Mouse (Mus musculus) lung, embryonic 14.5 days (tissue): ENCODE results near the gene Tagap1. TPM values are rescaled to one million over a fixed set of nuclear protein-coding genes. Genes with fewer than 3 reads are reported as not detected.
"Not testable (repeated sequence)": the region's sequence is repeated elsewhere in the genome, so short reads cannot be mapped to it uniquely, and the experiment has no call there.

Source experiments
- ATAC-seq: fragments of 200-750 bp; cut with Nextera tagmentation; 2 replicates; pipeline ENCODE4 v1.8.0; 2017; ENCODE audit warnings: mild to moderate bottlenecking, moderate TSS enrichment, moderate library complexity; ENCODE audit not compliant: insufficient read depth
- DNase-seq: peaks from one replicate; pipeline ENCODE4 v3.0.0-alpha.2; 2015
- H3K27ac ChIP-seq: fragments of 300-500 bp; sonication (generic); 2 replicates; pipeline ENCODE4 v1.5.1; 2014; ENCODE audit warnings: low read depth, mild to moderate bottlenecking, moderate library complexity
- H3K27me3 ChIP-seq: fragments of 300-500 bp; sonication (generic); 2 replicates; pipeline ENCODE4 v1.6.1; 2014; ENCODE audit warnings: low read length, control low read depth; ENCODE audit not compliant: insufficient read depth
- H3K36me3 ChIP-seq: fragments of 300-500 bp; sonication (generic); 2 replicates; pipeline ENCODE4 v1.6.1; 2014; ENCODE audit warnings: control low read depth; ENCODE audit not compliant: insufficient read depth
- H3K4me1 ChIP-seq: fragments of 300-500 bp; sonication (generic); 2 replicates; pipeline ENCODE4 v1.6.1; 2014; ENCODE audit warnings: antibody characterized with exemption, control low read depth; ENCODE audit not compliant: insufficient read depth
- H3K4me2 ChIP-seq: fragments of 300-500 bp; sonication (generic); 2 replicates; pipeline ENCODE4 v1.6.1; 2014; ENCODE audit warnings: mild to moderate bottlenecking
- H3K4me3 ChIP-seq: fragments of 300-500 bp; sonication (generic); 2 replicates; pipeline ENCODE4 v1.5.1; 2014; ENCODE audit warnings: low read depth, low read length
- H3K9ac ChIP-seq: fragments of 300-500 bp; sonication (generic); 2 replicates; pipeline ENCODE4 v1.6.1; 2014
- H3K9me3 ChIP-seq: fragments of 300-500 bp; sonication (generic); 2 replicates; pipeline ENCODE4 v1.6.1; 2016; ENCODE audit warnings: low read depth, low read length, control low read depth
- WGBS: fragments of 180-500 bp; shearing (Covaris S2); extraction: QIAGEN DNeasy Blood & Tissue Kit; methylation state at CpG from one replicate; pipeline ENCODE4 v1.1.7; 2014; 5-methylcytosine and 5-hydroxymethylcytosine counted together
- polyA plus RNA-seq: library from polyadenylated mRNA; unstranded; fragments of >200 nt; fragmentation: Nextera tagmentation; extraction: Ambion mirVana; gene quantifications from 2 replicates; pipeline ENCODE4 v1.2.1, GENCODE M21; 2014

Tagap1 gene
- polyA plus RNA-seq, 1 experiment from 2014 or later, result 58.6 TPM

DNA sequence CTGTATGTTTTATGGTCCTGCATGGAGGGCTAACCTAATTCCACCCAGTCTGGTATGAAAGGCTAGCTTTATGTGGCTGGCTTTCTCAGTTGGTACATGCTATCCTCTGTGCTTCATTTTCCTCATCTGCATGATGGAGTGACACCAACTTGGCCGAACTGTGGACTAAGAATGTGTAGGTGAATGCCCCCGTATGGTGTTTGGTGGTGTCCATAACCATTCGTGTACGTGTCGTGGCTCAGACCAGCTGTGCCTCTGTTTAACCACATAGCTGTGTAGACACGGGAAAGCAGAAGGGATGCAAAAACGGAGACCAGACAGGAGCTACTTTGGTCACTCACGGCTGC, 13.3 kb downstream of the Tagap1 start:
- not testable (repeated sequence) for H3K9me3 ChIP-seq, DNase-seq, H3K36me3 ChIP-seq, H3K9ac ChIP-seq, H3K4me1 ChIP-seq, ATAC-seq, H3K27ac ChIP-seq, H3K27me3 ChIP-seq
- WGBS, result no CpG with 5 or more reads among the region's 8 CpGs
- peak overlapping the region; percentile 67 for H3K4me2 ChIP-seq
- H3K4me3 ChIP-seq, result peak overlapping the region; percentile 51

DNA sequence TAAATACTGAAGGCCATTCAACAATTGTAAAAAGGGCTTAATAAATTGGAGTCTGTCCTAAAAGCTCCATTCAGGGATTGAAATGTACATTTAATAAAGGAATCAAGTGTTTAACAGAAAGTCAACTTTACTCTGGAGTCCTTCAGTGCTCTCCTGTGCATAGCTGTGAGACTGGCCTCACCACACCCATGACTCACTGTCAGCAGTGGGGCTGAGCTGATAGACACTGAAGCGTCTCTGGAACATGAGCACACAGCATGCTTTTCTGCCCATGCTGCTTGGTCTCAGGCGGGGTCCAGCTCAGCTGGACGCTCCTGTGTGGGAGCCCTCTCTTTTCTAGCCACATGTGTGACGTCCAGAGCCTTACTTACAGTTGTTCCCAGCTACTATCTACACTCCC, 18.4 kb downstream of the Tagap1 start:
- not testable (repeated sequence) for H3K27ac ChIP-seq, ATAC-seq, H3K4me1 ChIP-seq, H3K4me2 ChIP-seq, H3K27me3 ChIP-seq, H3K9ac ChIP-seq, H3K9me3 ChIP-seq, DNase-seq, H3K4me3 ChIP-seq, H3K36me3 ChIP-seq
- WGBS, result no CpG with 5 or more reads among the region's 4 CpGs

DNA sequence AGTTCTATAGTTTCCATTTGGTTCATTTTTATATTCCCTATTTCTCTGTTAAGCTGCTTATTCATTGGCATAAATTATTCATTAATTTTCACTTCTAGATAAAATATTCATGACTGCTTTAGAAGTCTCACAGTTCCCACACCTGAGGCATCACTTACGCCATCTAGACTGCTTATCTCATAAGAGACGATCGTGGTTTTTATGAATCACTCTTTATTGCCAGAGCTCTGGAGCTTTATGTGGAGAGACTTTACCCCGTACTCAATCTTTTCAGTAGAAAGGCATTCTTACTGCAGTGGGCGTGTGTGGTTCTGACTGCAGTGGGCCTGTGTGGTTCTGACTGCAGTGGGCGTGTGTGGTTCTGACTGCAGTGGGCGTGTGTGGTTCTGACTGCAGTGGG, 29.3 kb downstream of the Tagap1 start:
- 91% methylated on average over 6 of the region's 7 CpGs for WGBS
- not testable (repeated sequence) for H3K36me3 ChIP-seq, H3K27ac ChIP-seq, H3K9me3 ChIP-seq, H3K9ac ChIP-seq, DNase-seq, ATAC-seq, H3K27me3 ChIP-seq, H3K4me3 ChIP-seq, H3K4me1 ChIP-seq, H3K4me2 ChIP-seq

DNA sequence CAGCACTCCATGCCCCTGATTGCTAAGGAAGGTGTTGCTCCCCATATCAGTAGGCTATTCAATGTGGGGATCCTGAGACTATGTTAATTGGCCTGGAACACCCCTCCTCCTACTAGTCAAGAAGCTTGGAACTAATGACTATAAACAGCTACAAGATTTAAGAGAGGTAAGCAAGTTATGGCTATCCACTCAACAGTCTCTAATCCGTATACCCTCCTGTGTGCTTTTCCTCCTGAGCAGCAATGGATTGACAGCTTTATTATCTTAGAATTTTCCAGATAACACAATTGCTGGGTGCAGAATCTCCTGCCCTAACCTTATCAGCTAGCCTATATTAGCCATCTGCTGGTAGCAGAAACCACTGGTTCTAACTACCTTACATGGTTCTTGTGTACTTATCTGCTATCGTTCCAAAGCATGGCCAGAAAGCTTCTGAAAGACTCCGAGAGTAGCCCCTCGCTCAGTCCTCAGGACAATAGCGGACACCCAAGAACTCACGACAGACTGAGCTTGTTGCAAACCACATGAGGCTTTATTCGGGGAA, 40.5 kb downstream of the Tagap1 start:
- H3K27ac ChIP-seq, H3K36me3 ChIP-seq, H3K27me3 ChIP-seq, H3K9me3 ChIP-seq, H3K4me2 ChIP-seq, DNase-seq, H3K9ac ChIP-seq, H3K4me3 ChIP-seq, ATAC-seq, H3K4me1 ChIP-seq: not testable (repeated sequence)
- WGBS, result 88% methylated on average over 7 of the region's 7 CpGs

DNA sequence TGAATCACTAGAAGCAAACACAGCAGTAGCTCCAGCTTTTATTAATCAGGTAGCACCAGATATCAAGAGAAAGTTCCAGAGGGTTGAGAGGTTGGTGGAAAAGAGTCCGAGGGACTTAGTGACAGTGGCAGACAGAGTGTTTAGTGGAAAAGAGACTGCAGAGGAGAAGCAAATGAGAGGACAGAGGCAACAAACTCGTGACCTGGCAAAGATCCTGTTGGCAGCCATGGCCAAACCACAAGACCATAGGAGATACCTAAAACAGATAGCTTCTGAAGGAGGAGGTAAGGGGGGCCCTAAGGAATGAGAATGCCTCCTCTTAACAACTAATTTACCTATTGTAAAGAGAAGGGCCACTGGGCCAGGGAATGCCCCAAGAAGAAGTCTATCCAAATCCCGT, 41.6 kb downstream of the Tagap1 start:
- not testable (repeated sequence) for H3K27me3 ChIP-seq, H3K4me1 ChIP-seq, H3K4me3 ChIP-seq, H3K4me2 ChIP-seq, H3K9ac ChIP-seq, ATAC-seq, H3K27ac ChIP-seq, H3K9me3 ChIP-seq, DNase-seq, H3K36me3 ChIP-seq
- 76% methylated on average over 3 of the region's 3 CpGs for WGBS

DNA sequence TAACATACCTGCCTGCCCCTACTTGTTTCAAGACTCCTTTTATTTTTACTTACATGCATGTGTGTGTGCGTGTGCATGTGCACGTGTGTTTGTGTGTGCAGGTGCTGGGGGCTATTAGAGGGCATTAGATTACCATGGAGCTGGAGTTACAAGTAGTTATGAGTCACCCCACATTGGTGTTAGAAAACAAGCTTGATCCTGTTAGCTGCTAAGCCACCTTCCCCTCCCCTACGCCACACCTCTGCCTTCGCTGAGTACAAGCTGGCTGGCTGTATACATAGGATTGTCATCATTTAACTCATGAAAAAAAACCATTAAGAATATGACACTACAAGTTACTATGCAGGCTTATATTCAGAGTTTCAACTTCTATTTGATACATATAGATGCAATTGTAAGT, 45.7 kb downstream of the Tagap1 start:
- not testable (repeated sequence) for H3K4me2 ChIP-seq, H3K9me3 ChIP-seq, ATAC-seq, H3K27ac ChIP-seq, H3K9ac ChIP-seq, H3K36me3 ChIP-seq, DNase-seq, H3K27me3 ChIP-seq, H3K4me1 ChIP-seq, H3K4me3 ChIP-seq
- WGBS, result 89% methylated on average over 2 of the region's 4 CpGs

DNA sequence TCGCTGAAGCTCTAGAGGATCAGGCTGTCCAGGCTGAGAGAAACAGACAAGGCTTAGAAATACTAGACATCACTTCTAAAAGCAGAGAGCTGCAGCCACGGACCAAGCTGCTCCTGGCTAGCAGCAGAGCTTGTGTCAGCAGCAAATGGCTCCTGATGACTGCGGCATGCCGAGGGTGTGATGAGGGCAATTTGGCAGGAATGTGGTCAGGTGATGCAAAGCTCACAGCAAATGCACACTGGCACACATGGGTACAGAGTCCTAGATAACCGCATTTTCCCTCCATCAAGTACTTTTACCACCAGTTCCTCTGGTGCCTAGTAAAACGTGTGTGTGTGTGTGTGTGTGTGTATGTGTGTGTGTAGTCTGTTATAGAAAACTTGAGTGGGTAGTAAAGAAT, 46.9 kb downstream of the Tagap1 start:
- WGBS, result 31% methylated on average over 1 of the region's 6 CpGs
- not testable (repeated sequence) for H3K27ac ChIP-seq, ATAC-seq, H3K9ac ChIP-seq, DNase-seq, H3K4me3 ChIP-seq, H3K36me3 ChIP-seq, H3K27me3 ChIP-seq, H3K4me2 ChIP-seq, H3K9me3 ChIP-seq, H3K4me1 ChIP-seq

Other genes starting within 250 kb of the Tagap1 start
- gene Ezr, start 178.4 kb downstream of the Tagap1 start, polyA plus RNA-seq, result 97.1 and 97.3 TPM in 2 replicates
- 35.6 and 37.1 TPM in 2 replicates for gene Rsph3b, start 12.5 kb downstream of the Tagap1 start, polyA plus RNA-seq
- gene Rnaset2b, start 9.5 kb upstream of the Tagap1 start, polyA plus RNA-seq, result 220 and 234 TPM in 2 replicates
- 0.20 and 0.36 TPM in 2 replicates for gene Gm49721, start 17.7 kb upstream of the Tagap1 start, polyA plus RNA-seq
- gene Gm1604a, start 64.4 kb upstream of the Tagap1 start, polyA plus RNA-seq, result not detected in 2 replicates
- gene Rps6ka2, start 209.0 kb upstream of the Tagap1 start, polyA plus RNA-seq, result 15.1 and 16.9 TPM in 2 replicates